Mouse (Mus musculus): ENCODE measurements around the gene Olfr314.
"Not testable (repeated sequence)": the region's sequence is repeated elsewhere in the genome, so short reads cannot be mapped to it uniquely, and the experiment has no call there.

The Olfr314 gene

DNA sequence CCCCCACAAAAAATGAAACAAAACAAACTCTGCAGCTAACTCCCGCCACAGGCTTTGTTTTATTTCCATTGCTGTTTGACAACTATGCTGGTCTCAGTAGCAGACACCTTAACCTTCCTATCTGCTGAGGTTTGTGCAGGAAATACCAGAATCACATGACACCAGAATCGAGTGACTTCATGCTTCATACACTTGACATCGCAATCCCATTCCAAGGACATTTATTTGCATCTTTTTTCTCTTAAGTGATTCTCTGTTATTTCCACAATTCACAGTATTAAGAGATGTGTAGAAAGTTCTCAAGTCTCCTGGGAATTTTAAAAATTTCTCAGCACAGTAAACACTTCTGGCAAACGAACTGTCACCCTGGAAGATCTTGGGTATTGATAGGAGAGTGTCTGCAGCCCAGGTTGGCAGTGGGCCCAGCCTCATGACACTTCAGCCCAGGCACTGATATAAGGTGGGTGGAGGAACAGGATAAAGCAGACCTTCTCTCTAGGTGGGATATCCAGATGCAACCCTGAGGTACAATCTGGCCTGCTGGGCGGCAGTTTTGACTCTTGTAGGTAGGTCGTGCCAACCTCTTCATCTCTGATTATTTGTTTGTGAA is at the start of gene Olfr314:
Gene Olfr314 (plus strand): TSS at position 473 of the 610 bp plus-strand sequence.
- DNase-seq (ENCODE audit: low read depth, low spot score) = no peak

DNA sequence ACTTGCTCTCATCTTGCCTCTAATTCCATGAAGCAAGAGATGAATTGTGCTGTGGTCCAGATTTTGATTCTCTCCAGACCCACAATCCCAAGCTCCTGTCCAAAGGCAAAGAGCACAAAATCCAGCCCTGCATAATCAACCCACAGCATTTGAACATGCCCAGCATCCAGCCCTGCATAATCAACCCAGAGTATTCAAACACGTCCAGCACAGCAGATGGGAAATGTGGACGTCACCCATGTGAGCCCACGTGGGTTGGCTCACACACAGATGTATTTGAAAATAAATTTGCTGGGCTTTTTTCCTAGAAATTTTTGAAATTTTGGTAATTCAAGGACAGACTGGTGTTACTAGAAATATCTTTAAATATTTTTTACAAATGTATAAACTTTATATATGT is 49.4 kb upstream of the Olfr314 start:
- DNase-seq (ENCODE audit: low read depth, low spot score) = peak; percentile 6

DNA sequence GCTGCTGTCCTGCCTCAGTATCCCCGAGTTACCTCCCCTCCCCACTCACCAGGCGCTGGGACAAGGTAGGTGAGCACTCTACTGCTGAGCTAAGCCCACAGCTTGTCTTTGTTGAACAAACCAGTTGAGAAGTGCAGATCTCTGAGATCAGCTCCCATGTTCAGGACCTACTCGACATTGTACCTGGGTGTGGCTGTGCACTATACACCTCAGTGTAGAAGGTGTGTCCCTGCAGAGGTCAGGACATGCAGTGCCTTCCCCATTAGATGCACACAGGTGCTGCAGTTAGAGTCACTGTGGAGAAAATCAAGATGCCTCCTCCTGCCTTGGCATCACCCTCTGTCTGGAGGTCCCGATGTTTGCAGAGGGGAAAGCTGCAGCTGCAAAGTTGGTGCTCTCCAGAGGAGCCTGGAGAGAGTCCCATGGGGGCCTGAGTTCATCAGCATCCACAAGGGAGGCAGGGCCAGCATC is 43.9 kb upstream of the Olfr314 start, which contains the start of gene Olfr317:
Gene Olfr317 (minus strand): TSS at position 421 of the 471 bp plus-strand sequence.
- no peak for DNase-seq (ENCODE audit: low read depth, low spot score)

DNA sequence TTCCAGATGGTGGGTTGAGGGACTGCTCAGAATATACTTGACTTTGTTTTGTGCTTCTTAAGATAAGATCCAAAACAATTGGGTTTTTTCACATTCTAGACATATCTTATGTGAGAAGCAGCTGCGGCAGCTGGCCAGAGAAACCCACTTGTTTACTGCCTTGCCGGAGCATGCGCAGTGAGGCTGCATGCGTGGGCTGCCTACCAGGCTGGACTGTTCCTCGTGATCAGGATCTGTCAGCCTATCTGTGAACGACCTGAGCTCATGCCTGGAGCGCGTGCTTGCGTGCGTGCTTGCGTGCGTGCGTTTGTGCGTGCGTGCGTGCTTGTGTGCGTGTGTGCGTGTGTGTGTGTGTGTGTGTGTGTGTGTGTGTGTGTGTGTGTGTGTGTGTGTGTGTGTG is 31.7 kb upstream of the Olfr314 start:
- not testable (repeated sequence) for DNase-seq (ENCODE audit: low read depth, low spot score)

DNA sequence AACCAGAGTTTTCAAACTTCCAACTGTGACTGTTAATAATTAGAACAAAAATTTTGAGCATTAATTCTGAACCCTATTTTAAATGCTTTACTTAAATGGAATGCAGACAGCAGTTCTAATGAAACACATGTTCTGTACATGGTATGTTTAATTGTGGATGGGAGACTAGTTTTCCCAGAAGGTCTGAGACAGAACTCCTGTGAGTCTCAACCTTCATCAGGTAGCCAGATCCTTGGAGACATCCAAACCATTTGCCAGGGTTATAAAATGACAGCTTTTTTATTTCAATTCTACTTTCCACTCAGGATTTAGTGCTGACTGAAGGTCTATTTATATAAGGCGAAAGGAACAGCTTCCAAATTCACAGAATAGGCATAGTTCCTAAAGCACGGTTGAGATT is 30.3 kb upstream of the Olfr314 start, which contains the start of gene Olfr316:
Gene Olfr316 (plus strand): TSS at position 301 of the 400 bp plus-strand sequence.
- no peak for DNase-seq (ENCODE audit: low read depth, low spot score)

DNA sequence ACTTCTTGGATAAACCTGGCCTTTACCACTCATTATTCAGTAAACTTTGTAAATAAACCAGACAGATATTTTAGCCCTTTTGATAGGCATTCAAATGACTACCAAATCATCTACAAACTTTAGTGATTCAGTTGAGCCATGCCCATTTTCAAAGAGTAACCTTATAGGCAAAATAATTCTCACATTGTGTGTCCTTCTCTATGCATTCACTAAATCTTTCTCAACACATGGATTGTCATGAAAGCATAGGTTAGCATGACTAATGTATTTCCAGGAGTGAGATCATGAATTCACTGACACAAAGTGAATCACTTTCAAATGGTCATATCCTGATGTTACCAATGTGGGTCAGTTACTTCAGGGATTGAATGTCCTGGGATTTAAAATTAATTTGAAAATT is 9.9 kb upstream of the Olfr314 start, which contains the start of gene Olfr315:
Gene Olfr315 (plus strand): TSS at position 301 of the 400 bp plus-strand sequence.
- no peak for DNase-seq (ENCODE audit: low read depth, low spot score)

DNA sequence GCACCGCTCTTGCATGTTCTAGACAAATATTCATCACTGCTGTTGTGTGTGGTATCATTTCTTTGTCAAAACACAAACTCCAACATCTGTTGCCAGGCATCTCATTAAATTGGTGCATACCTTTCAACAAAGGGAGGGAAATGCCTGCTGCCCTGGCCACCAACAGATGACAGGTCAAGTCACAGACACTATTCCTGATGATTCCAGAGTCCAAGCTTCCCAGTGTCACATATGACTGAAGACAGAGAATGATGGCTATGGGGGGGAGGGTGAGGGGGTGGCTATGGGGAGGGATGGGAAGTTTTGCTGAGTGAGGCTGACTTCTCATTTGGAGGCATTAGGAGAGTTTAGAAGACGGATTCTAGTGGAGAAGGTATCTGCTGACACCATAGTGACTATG is 1.4 kb downstream of the Olfr314 start:
- DNase-seq (ENCODE audit: low read depth, low spot score) = no peak

DNA sequence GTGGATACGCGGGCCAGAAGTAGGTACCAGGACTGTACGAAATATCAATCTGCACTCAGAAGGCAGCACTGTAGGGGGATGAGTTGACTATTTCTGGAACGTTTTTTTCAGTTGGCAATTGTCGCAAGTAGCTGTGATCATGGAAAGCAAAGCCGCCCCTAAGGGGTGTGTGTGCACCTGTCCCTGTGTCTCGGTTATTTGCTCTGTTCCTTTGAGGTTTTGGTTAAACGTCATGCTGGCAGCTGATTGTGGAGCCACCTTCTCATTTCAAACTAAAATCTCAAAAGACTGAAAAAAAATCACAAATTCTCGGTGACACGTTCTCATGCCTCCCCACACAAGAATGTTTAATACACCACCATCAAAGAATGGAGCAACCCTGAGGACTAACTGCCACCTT is 4.9 kb downstream of the Olfr314 start:
- no peak for DNase-seq (ENCODE audit: low read depth, low spot score)

DNA sequence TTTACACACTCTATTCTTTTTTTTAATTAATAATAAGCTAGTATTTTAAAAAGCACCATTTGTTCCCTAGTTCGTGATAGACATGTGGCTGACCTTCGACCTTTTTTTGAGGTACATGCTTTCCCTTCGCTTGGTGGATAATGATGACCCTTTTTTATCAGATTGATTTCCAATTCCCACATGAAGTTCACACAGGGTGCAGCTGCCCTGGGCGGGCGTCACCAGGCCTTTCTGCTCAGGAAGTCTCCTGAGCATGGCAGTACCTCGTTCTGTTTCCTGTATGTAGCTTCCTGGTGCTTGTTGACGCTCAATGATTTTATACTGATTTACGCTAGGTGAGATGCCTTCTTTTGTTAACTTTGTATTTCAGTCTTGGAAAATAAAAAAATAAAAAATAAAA is 5.6 kb downstream of the Olfr314 start:
- DNase-seq (ENCODE audit: low read depth, low spot score) = no peak

DNA sequence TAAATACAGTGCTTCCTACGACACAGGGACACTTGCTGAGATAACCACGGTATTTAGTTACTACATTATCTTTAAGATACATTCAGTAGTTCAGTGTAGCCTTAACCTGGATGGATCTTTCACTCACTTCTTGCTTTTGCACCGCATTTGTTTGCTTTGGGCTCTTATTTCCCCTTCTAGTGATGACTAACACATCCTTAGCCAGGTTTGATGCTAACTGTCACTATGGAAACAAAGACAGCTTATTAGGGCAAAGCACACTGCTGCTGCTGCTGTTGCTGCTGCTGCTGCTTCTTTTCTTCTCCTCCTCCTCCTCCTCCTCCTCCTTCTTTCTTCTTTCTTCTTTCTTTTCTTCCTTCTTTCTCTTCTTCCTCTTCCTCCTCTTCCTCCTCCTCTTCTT is 6.8 kb downstream of the Olfr314 start:
- DNase-seq (ENCODE audit: low read depth, low spot score) = no peak

DNA sequence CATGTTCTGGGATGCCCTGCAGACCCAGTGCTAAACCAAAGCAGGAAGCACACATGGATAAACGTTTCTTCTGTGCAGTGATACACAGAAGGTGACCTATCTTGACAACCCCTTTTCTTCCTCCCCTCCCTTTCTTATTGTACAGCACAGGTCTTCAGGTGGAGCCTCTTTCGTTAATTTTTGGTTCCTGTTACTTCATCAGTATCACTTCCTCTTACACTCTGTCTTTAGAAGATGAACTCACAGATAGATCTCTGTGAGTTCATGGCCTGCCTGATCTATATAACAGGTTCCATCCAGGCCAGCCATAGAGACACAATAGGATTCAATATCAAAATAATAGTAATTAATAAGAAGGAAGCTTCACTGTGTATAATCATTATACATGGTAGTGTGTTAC is 7.3 kb downstream of the Olfr314 start:
- no peak for DNase-seq (ENCODE audit: low read depth, low spot score)

DNA sequence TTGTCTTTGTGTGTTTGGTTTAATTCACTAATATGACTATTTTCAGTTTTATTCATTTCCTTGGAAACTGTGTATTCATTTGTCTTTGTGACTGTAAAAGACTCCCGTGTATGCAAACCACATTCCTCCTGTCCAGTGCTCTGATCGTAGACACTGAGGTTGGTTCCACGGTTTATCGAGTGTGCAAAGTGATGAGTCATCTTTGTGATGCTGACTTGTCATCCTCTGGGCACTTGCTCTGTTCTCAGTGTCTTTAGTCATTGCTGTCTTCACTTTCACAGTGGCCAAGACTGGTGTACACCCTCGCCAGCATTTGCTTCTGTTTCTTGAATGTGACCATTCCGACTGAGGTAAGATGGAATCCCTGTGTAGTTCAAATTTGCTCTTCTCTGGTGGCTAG is 7.9 kb downstream of the Olfr314 start:
- DNase-seq (ENCODE audit: low read depth, low spot score) = no peak

DNA sequence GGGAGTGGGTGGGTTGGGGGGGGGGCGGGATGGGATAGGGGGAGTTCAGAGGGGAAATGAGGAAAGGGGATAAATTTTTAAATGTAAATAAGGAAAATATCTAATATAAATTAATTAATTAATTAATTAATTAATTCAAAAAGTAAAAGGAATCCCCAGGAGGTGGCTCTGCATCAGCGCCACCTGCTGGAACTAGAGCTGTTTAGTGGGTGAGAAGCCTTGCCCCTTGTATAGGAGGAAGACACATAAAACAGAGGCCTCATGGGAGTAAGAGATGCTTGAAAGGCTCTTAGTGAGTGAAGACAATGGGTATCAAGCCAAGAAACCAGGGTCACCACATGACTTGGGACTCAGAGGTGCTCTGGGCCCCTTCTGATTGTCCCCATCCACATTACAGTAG is 13.1 kb downstream of the Olfr314 start:
- DNase-seq (ENCODE audit: low read depth, low spot score) = no peak

DNA sequence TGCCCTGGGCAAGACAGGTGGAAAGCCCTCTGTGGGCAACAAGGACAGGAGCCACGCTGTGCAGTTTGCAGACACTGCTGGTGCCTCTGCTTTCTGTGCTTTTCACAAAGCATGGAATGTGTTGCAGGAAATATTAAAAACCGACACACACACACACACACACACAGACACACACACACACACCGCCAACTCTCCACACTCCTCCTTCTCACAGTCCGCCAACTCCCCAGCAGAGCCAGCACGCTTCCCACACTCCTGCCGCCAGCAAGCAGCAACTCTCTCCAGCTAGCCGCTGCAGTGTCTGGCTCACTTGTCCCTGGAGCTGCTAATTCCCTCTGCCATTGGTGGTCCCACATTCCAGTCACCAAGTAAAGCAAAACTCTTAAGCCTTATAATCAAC is 14.1 kb downstream of the Olfr314 start:
- DNase-seq (ENCODE audit: low read depth, low spot score) = no peak

DNA sequence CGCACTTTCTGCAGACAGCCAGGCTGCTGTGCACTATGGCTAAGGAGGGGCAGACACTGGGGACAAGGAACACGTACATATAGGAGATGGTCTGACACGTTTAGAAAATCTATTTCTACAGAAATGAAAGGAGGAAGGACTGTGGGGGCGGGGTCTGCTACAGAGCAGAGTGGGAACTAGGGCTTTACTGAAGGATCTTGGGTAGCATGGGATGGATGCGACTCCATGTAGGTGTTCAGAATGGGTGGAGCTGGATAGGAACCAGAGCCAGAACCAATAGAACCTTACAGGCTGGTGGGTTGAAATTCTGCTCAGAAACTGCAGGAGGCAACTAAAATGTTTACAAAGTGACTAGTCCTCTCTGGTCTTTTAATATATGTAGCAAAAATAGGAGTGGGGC is 17.0 kb downstream of the Olfr314 start:
- no peak for DNase-seq (ENCODE audit: low read depth, low spot score)

DNA sequence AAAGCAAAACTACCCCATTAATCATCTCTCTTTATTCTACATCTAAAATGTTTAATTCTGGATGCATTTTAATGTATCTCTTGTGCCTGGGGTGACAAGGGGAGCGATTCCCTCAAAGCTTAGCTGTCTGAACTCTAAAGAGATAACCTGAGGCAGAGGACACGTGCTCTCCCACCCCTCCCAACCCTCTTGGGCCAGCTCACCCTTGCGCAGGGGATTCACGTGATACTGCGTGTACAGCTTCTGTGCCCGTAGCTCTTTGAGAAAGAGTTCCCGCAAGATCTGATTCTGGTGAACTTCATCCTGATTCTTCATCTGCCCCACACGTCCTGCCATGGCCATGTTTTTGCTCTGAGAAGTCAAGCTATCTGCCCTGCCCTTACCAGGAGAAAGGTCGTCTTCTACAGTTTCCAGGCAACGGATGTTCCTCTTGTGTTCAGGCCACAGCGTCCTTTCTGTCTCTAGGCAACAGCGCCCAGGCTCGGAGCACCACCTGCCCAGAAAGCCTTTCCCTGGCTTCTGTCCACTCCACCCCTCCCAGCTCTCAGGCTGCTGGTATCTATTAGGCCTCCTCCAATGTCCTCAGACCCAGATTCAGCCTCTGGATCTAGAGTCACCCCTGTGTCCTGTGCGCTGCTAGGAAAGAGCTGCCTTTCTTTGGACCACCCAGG is 18.9 kb downstream of the Olfr314 start, which contains the start of gene Fam183b:
Gene Fam183b (minus strand): TSS at position 403 of the 671 bp plus-strand sequence.
- peak; percentile 54 for DNase-seq (ENCODE audit: low read depth, low spot score)

DNA sequence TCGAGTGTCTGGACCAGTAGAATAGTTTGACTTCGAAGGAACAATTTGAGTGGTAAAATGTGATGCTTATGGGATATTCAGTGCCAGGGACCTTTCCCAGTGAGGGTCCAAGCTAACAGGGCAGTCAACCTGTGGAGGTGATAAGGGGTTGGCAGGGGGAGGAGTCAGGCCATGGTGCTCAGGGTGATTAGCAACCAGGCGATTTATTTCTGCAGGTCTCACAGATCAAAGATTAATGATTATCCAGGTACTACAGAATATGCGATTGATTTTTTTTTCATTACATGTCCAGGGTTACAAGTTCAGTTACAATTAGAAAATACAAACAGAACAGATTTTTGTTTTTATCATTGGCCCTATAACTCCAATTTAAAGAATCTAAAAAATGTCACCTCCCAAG is 21.1 kb downstream of the Olfr314 start:
- DNase-seq (ENCODE audit: low read depth, low spot score) = no peak

DNA sequence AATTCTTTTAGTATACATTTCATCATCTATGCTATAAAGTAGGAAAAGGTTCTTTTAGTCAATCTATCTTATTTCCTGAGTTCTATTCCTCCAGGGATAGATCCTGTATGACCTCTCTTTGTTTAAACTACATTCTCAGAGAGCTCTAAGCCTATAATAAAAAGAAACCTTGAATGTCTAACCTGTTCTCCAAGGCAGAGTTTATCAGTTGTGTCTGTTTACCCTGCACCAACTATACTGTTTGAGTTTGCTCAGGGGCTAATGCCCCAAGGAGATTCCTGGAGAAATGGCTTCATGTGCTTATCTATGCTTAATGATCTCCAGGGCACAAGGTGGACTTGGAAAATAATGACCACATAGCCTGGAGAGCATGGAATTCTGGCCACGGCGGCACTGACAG is 21.6 kb downstream of the Olfr314 start:
- DNase-seq (ENCODE audit: low read depth, low spot score) = no peak

DNA sequence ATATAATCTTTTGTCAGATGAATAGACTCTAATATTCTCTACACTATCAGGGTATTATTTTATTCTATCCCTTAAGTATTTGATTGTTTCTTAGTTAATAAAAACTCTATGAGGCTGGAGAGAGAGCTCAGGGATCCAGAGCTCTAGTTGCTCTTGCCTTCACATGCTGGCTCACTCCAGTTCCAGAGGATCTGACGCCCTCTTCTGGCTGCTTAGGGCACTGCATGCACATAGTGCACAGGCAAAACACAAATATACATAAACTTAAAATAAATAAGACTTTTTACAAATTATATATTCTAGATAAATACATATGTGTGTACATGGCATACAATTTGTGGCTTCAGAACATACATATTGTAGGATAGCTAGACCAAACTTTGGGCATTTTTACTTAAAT is 29.2 kb downstream of the Olfr314 start:
- no peak for DNase-seq (ENCODE audit: low read depth, low spot score)

DNA sequence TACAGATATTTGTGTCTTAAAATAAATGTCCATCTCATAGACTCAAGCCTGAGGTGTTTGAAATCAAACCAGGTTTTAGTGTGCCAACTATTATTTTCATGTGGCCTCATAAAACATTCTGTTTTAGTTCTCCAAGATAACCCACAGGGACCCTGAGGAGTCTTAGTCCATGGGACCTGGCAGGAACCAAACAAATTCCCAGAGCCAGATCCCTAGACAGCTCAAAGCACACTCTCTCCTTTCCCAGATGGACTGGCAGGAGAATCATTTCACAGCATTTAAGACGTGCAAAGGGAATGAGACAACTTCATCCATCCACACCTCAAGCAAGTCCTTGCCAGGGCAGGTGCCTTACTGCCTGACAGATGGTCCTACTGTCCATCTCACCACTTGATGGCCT is 31.9 kb downstream of the Olfr314 start, which contains the start of gene Olfr313:
Gene Olfr313 (plus strand): TSS at position 301 of the 400 bp plus-strand sequence.
- not testable (repeated sequence) for DNase-seq (ENCODE audit: low read depth, low spot score)

DNA sequence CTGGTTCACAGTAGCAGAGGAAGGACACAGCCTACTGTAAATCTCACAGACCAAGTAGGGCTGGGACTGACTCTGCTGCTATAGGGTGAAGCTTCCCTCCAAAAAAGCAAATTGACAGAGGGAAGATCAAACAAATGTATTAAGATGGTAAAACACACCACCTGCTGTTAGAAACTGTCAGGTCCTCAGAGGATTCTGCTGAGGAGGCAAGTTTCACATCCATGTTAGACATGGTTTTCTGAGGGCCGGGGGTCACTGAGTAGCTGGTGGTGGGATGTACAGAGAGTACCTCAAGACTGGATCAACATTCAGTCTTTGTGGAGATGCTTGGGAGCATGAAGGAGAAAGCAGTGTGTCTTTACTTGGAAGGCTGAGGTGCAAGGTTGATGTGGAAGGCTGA is 32.9 kb downstream of the Olfr314 start:
- no peak for DNase-seq (ENCODE audit: low read depth, low spot score)

DNA sequence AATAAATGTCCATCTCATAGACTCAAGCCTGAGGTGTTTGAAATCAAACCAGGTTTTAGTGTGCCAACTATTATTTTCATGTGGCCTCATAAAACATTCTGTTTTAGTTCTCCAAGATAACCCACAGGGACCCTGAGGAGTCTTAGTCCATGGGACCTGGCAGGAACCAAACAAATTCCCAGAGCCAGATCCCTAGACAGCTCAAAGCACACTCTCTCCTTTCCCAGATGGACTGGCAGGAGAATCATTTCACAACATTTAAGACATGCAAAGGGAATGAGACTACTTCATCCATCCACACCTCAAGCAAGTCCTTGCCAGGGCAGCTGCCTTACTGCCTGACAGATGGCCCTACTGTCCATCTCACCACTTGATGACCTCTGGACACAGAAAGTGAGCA is 46.2 kb downstream of the Olfr314 start, which contains the start of gene Olfr312:
Gene Olfr312 (plus strand): TSS at position 301 of the 400 bp plus-strand sequence.
- not testable (repeated sequence) for DNase-seq (ENCODE audit: low read depth, low spot score)

DNA sequence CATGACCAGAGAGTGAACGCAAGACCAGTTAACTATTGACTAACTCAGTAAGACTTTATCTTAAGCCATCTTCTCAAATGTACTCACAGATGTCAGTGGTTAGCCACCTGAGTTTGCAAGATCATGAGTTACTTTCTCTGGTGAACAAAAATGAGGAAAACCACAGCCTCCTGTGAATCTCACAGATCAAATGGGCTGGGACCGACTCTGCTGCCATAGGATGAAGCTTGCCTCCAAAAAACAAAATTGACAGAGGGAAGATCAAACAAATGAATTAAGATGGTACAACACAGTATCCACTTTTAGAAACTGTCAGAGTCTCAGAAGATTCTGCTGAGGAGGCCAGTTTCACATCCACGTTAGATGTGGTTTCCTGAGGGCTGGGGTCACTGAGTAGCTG is 47.0 kb downstream of the Olfr314 start:
- no peak for DNase-seq (ENCODE audit: low read depth, low spot score)

Data from mesoderm, embryonic 11.5 days (tissue).